Mouse (Mus musculus): ENCODE data around the gene Il1r2.

The Il1r2 gene

GRCm38 (mm10) chr1:40059122-40059774 lies 14.6 kb upstream of the Il1r2 start:
- DNase-seq (ENCODE audit: low spot score in 2 of 2): no peak

- no peak for DNase-seq (ENCODE audit: low spot score in 2 of 2)
Measured at GRCm38 (mm10) chr1:40061359-40061758, 12.5 kb upstream of the Il1r2 start.

GRCm38 (mm10) chr1:40063409-40063808 lies 10.5 kb upstream of the Il1r2 start:
- no peak for DNase-seq (ENCODE audit: low spot score in 2 of 2)

GRCm38 (mm10) chr1:40064508-40064907 lies 9.4 kb upstream of the Il1r2 start:
- no peak for DNase-seq (ENCODE audit: low spot score in 2 of 2)

- no peak for DNase-seq (ENCODE audit: low spot score in 2 of 2)
Measured at GRCm38 (mm10) chr1:40072558-40072957, 1.3 kb upstream of the Il1r2 start.

GRCm38 (mm10) chr1:40077328-40077727 lies 3.4 kb downstream of the Il1r2 start:
- DNase-seq (ENCODE audit: low spot score in 2 of 2): no peak

- DNase-seq (ENCODE audit: low spot score in 2 of 2): peak in 1 of 2 experiments; percentile 15
Measured at GRCm38 (mm10) chr1:40081041-40081440, 7.2 kb downstream of the Il1r2 start.

- DNase-seq (ENCODE audit: low spot score in 2 of 2): peak in 1 of 2 experiments; percentile 64
Measured at GRCm38 (mm10) chr1:40084386-40084785, 10.5 kb downstream of the Il1r2 start.

GRCm38 (mm10) chr1:40085403-40086182 lies 11.7 kb downstream of the Il1r2 start:
- DNase-seq (ENCODE audit: low spot score in 2 of 2): peak; percentile 37 to 44

- DNase-seq (ENCODE audit: low spot score in 2 of 2): no peak
Measured at GRCm38 (mm10) chr1:40091160-40091559, 17.3 kb downstream of the Il1r2 start.

- no peak for DNase-seq (ENCODE audit: low spot score in 2 of 2)
Measured at GRCm38 (mm10) chr1:40092541-40092940, 18.7 kb downstream of the Il1r2 start.

GRCm38 (mm10) chr1:40094601-40095304 lies 20.9 kb downstream of the Il1r2 start:
- no peak for DNase-seq (ENCODE audit: low spot score in 2 of 2)

GRCm38 (mm10) chr1:40095585-40095984 lies 21.7 kb downstream of the Il1r2 start:
- no peak for DNase-seq (ENCODE audit: low spot score in 2 of 2)

- no peak for DNase-seq (ENCODE audit: low spot score in 2 of 2)
Measured at GRCm38 (mm10) chr1:40106306-40106705, 32.4 kb downstream of the Il1r2 start.

GRCm38 (mm10) chr1:40106719-40107118 lies 32.8 kb downstream of the Il1r2 start:
- no peak for DNase-seq (ENCODE audit: low spot score in 2 of 2)

GRCm38 (mm10) chr1:40107971-40108749 lies 34.3 kb downstream of the Il1r2 start:
- DNase-seq (ENCODE audit: low spot score in 2 of 2): no peak

- DNase-seq (ENCODE audit: low spot score in 2 of 2): no peak
Measured at GRCm38 (mm10) chr1:40109736-40110135, 35.9 kb downstream of the Il1r2 start.

- DNase-seq (ENCODE audit: low spot score in 2 of 2): peak; percentile 32 to 38
Measured at GRCm38 (mm10) chr1:40115271-40115670, 41.4 kb downstream of the Il1r2 start.

GRCm38 (mm10) chr1:40116422-40116821 lies 42.5 kb downstream of the Il1r2 start:
- DNase-seq (ENCODE audit: low spot score in 2 of 2): peak; percentile 61 to 79

GRCm38 (mm10) chr1:40117565-40117964 lies 43.7 kb downstream of the Il1r2 start:
- DNase-seq (ENCODE audit: low spot score in 2 of 2): no peak

GRCm38 (mm10) chr1:40124237-40124636 lies 50.4 kb downstream of the Il1r2 start:
- DNase-seq (ENCODE audit: low spot score in 2 of 2): no peak

- no peak for DNase-seq (ENCODE audit: low spot score in 2 of 2)
Measured at GRCm38 (mm10) chr1:40128481-40128880, 54.6 kb downstream of the Il1r2 start.
